16 mouse cellular contexts compared by ENCODE assay signal in genomic region chrX:70328530-70329143, GRCm38 (mm10). TPM values are rescaled to one million over a fixed set of nuclear protein-coding genes. Genes with fewer than 3 reads are reported as not detected.
DNase-seq lines count a peak whose midpoint lies in the region; ATAC-seq and TF ChIP-seq lines count a peak whose summit lies in the region.
"Had no signal": no experiment of that assay in that cellular context is flagged by ENCODE, and none has a peak within 500 bp of the region (broad histone marks: within the 10 kb centered on the region; RNA-seq: fewer than 3 reads in every experiment).

No protein-coding gene starts in this region.

- TF ChIP-seq CTCF in forebrain, postnatal 0 days (IDR thresholded peaks at IDR 0.05; ENCODE audit: low read depth): no peak

- no peak overlapping the region for H3K4me3 ChIP-seq in midbrain, embryonic 14.5 days (replicated peaks; ENCODE audit: low read depth, low read length)
- no peak overlapping the region for H3K4me3 ChIP-seq in midbrain, embryonic 10.5 days
- no peak overlapping the region for H3K4me3 ChIP-seq in forebrain, postnatal 0 days (ENCODE audit: low read depth, low read length)
- no peak overlapping the region for H3K4me3 ChIP-seq in midbrain, embryonic 16.5 days (ENCODE audit: low read depth, low read length)
- no peak overlapping the region for H3K4me3 ChIP-seq in liver, embryonic 11.5 days (ENCODE audit: low read depth, low read length)
- H3K4me3 ChIP-seq: erythroblast, embryonic 14.5 days; liver, embryonic 12.5 days; lung, embryonic 15.5 days had no signal

- DNase-seq in frontal cortex, postnatal 14 days (ENCODE audit: low spot score in 2 of 2): no peak
- peak; percentile 34 for DNase-seq in midbrain, embryonic 14.5 days
- no peak for DNase-seq in midbrain, embryonic 10.5 days (ENCODE audit: low spot score)
- DNase-seq in forebrain, postnatal 0 days: peak; percentile 48
- no peak for DNase-seq in liver, embryonic 11.5 days (ENCODE audit: low spot score)
- no peak for DNase-seq in c-Kit-positive CD71-positive TER-119-positive erythroid progenitor cells, embryonic 14.5 days (ENCODE audit: low spot score)
- DNase-seq: adrenal gland, adult 2 months; cerebellum, postnatal 14 days; heart, adult 11 months; kidney, adult 2 months; kidney, postnatal 25 days had no signal

- H3K4me2 ChIP-seq in midbrain, embryonic 14.5 days (ENCODE audit: low read length): no peak overlapping the region
- H3K4me2 ChIP-seq in forebrain, postnatal 0 days (ENCODE audit: low read depth): no peak overlapping the region
- H3K4me2 ChIP-seq in midbrain, embryonic 16.5 days (ENCODE audit: low read length): no peak overlapping the region
- no peak overlapping the region for H3K4me2 ChIP-seq in liver, embryonic 11.5 days
- H3K4me2 ChIP-seq: liver, embryonic 12.5 days; lung, embryonic 15.5 days had no signal

- H3K27ac ChIP-seq in midbrain, embryonic 14.5 days (replicated peaks; ENCODE audit: low read depth, low read length): no peak overlapping the region
- H3K27ac ChIP-seq in midbrain, embryonic 10.5 days (replicated peaks): no peak overlapping the region
- H3K27ac ChIP-seq in forebrain, postnatal 0 days (ENCODE audit: low read depth, low read length): no peak overlapping the region
- H3K27ac ChIP-seq in midbrain, embryonic 16.5 days (ENCODE audit: low read length): no peak overlapping the region
- no peak overlapping the region for H3K27ac ChIP-seq in liver, embryonic 11.5 days (ENCODE audit: low read depth, low read length)
- H3K27ac ChIP-seq: liver, embryonic 12.5 days; lung, embryonic 15.5 days had no signal

- 49% methylated on average over 2 of the region's 2 CpGs for WGBS in midbrain, embryonic 14.5 days
- 62% methylated on average over 2 of the region's 2 CpGs for WGBS in midbrain, embryonic 10.5 days
- 41% methylated on average over 2 of the region's 2 CpGs for WGBS in forebrain, postnatal 0 days
- WGBS in midbrain, embryonic 16.5 days: 43% methylated on average over 2 of the region's 2 CpGs
- 58% methylated on average over 2 of the region's 2 CpGs for WGBS in liver, embryonic 11.5 days

- H3K4me1 ChIP-seq in midbrain, embryonic 14.5 days (ENCODE audit: control insufficient read depth, insufficient read depth, low read length): no peaks in the 10 kb centered on the region
- no peaks in the 10 kb centered on the region for H3K4me1 ChIP-seq in midbrain, embryonic 10.5 days
- H3K4me1 ChIP-seq in forebrain, postnatal 0 days (ENCODE audit: insufficient read depth): no peaks in the 10 kb centered on the region
- no peaks in the 10 kb centered on the region for H3K4me1 ChIP-seq in midbrain, embryonic 16.5 days (ENCODE audit: control insufficient read depth, insufficient read depth, low read length)
- no peaks in the 10 kb centered on the region for H3K4me1 ChIP-seq in liver, embryonic 11.5 days (replicated peaks; ENCODE audit: control insufficient read depth, insufficient read depth, low read length)
- H3K4me1 ChIP-seq: liver, embryonic 12.5 days; lung, embryonic 15.5 days had no signal

- no peaks in the 10 kb centered on the region for H3K36me3 ChIP-seq in midbrain, embryonic 14.5 days (ENCODE audit: control insufficient read depth, insufficient read depth, low read length)
- H3K36me3 ChIP-seq in midbrain, embryonic 10.5 days: no peaks in the 10 kb centered on the region
- H3K36me3 ChIP-seq in forebrain, postnatal 0 days (ENCODE audit: insufficient read depth): no peaks in the 10 kb centered on the region
- H3K36me3 ChIP-seq in midbrain, embryonic 16.5 days (ENCODE audit: control insufficient read depth, insufficient read depth, low read length): no peaks in the 10 kb centered on the region
- H3K36me3 ChIP-seq in liver, embryonic 11.5 days (ENCODE audit: control insufficient read depth, insufficient read depth, low read length): no peaks in the 10 kb centered on the region
- H3K36me3 ChIP-seq: liver, embryonic 12.5 days; lung, embryonic 15.5 days had no signal

- no peaks in the 10 kb centered on the region for H3K9me3 ChIP-seq in midbrain, embryonic 14.5 days (ENCODE audit: control insufficient read depth, low read length)
- no peaks in the 10 kb centered on the region for H3K9me3 ChIP-seq in midbrain, embryonic 10.5 days (replicated peaks)
- H3K9me3 ChIP-seq in forebrain, postnatal 0 days (ENCODE audit: low read length): no peaks in the 10 kb centered on the region
- H3K9me3 ChIP-seq in midbrain, embryonic 16.5 days (replicated peaks; ENCODE audit: control insufficient read depth, low read length, poor library complexity, severe bottlenecking): no peaks in the 10 kb centered on the region
- no peaks in the 10 kb centered on the region for H3K9me3 ChIP-seq in liver, embryonic 11.5 days (ENCODE audit: control insufficient read depth, low read length)
- H3K9me3 ChIP-seq: liver, embryonic 12.5 days; lung, embryonic 15.5 days had no signal

- no peaks in the 10 kb centered on the region for H3K27me3 ChIP-seq in midbrain, embryonic 14.5 days (ENCODE audit: control insufficient read depth, insufficient read depth, low read length)
- H3K27me3 ChIP-seq in midbrain, embryonic 10.5 days (ENCODE audit: low read depth, poor library complexity, severe bottlenecking): no peaks in the 10 kb centered on the region
- no peaks in the 10 kb centered on the region for H3K27me3 ChIP-seq in forebrain, postnatal 0 days (ENCODE audit: insufficient read depth, low read length)
- H3K27me3 ChIP-seq in midbrain, embryonic 16.5 days (ENCODE audit: control insufficient read depth, insufficient read depth, low read depth, low read length): no peaks in the 10 kb centered on the region
- H3K27me3 ChIP-seq in liver, embryonic 11.5 days (replicated peaks; ENCODE audit: control insufficient read depth, insufficient read depth, low read length): no peaks in the 10 kb centered on the region
- H3K27me3 ChIP-seq: liver, embryonic 12.5 days; lung, embryonic 15.5 days had no signal

- H3K9ac ChIP-seq in midbrain, embryonic 14.5 days (replicated peaks; ENCODE audit: low read length): no peak overlapping the region
- no peak overlapping the region for H3K9ac ChIP-seq in forebrain, postnatal 0 days
- H3K9ac ChIP-seq in midbrain, embryonic 16.5 days (ENCODE audit: low read depth, low read length): no peak overlapping the region
- no peak overlapping the region for H3K9ac ChIP-seq in liver, embryonic 11.5 days (ENCODE audit: low read depth, low read length)
- H3K9ac ChIP-seq: liver, embryonic 12.5 days; lung, embryonic 15.5 days had no signal

- peak; percentile 70 for ATAC-seq in frontal cortex, adult (ENCODE audit: low TSS enrichment)
- 0 out of 2 replicates have a peak, but pooled peaks have one; percentile 34 for ATAC-seq in midbrain, embryonic 14.5 days (ENCODE audit: low FRiP score, low TSS enrichment)
- peak; percentile 51 for ATAC-seq in forebrain, postnatal 0 days
- ATAC-seq in midbrain, embryonic 16.5 days: peak; percentile 67; the same call in 1 of the 2 replicates
- ATAC-seq in liver, embryonic 11.5 days (replicated peaks; ENCODE audit: low FRiP score): no peak
- ATAC-seq: liver, embryonic 12.5 days had no signal

RNA-seq across cellular contexts. Expression of gene Ids, which starts 36.2 kb away (rescaled TPM):
- 20.1 and 28.0 TPM in 2 replicates for polyA plus RNA-seq in midbrain, embryonic 14.5 days (2014; fragmentation: Nextera tagmentation; extraction: Ambion mirVana)
- polyA plus RNA-seq in midbrain, embryonic 10.5 days (2016; fragmentation: Nextera tagmentation; extraction: Ambion mirVana): 1.5 and 2.4 TPM in 2 replicates
- 106 and 142 TPM in 2 replicates for total RNA-seq in forebrain, postnatal 0 days (2014; rRNA removed)
- 17.3 and 21.7 TPM in 2 replicates for polyA plus RNA-seq in forebrain, postnatal 0 days (2015; fragmentation: Nextera tagmentation; extraction: Ambion mirVana)
- polyA plus RNA-seq in midbrain, embryonic 16.5 days (2015; fragmentation: Nextera tagmentation; extraction: Ambion mirVana): 17.3 and 19.3 TPM in 2 replicates
- polyA plus RNA-seq in liver, embryonic 11.5 days (2014; fragmentation: Nextera tagmentation; extraction: Ambion mirVana): 0.78 and 1.2 TPM in 2 replicates

RNA-seq across cellular contexts. Expression of gene 1110012L19Rik, which starts 57.0 kb away (rescaled TPM):
- 32.5 and 40.1 TPM in 2 replicates for polyA plus RNA-seq in midbrain, embryonic 14.5 days (2014; fragmentation: Nextera tagmentation; extraction: Ambion mirVana)
- 24.9 and 29.8 TPM in 2 replicates for polyA plus RNA-seq in midbrain, embryonic 10.5 days (2016; fragmentation: Nextera tagmentation; extraction: Ambion mirVana)
- 28.5 and 33.1 TPM in 2 replicates for total RNA-seq in forebrain, postnatal 0 days (2014; rRNA removed)
- 47.2 and 48.8 TPM in 2 replicates for polyA plus RNA-seq in forebrain, postnatal 0 days (2015; fragmentation: Nextera tagmentation; extraction: Ambion mirVana)
- polyA plus RNA-seq in midbrain, embryonic 16.5 days (2015; fragmentation: Nextera tagmentation; extraction: Ambion mirVana): 39.6 and 42.3 TPM in 2 replicates
- polyA plus RNA-seq in liver, embryonic 11.5 days (2014; fragmentation: Nextera tagmentation; extraction: Ambion mirVana): 16.5 and 18.2 TPM in 2 replicates

Comparison
In these comparisons a context has a peak if more than half of its experiments do, and no peak if none do; other contexts are left out.
1. DNase-seq: peak in midbrain, embryonic 14.5 days (single experiment) and forebrain, postnatal 0 days (single experiment); none in frontal cortex, postnatal 14 days (0 of 2), midbrain, embryonic 10.5 days (single experiment), liver, embryonic 11.5 days (single experiment) and c-Kit-positive CD71-positive TER-119-positive erythroid progenitor cells, embryonic 14.5 days (single experiment).